Mouse (Mus musculus) cerebellum, adult 9-11 months (tissue): Measurements from ENCODE around the gene Ctcfl.
"Not testable (repeated sequence)": the region's sequence is repeated elsewhere in the genome, so short reads cannot be mapped to it uniquely, and the experiment has no call there.

Source experiments
- DNase-seq: peaks from one replicate; pipeline ENCODE4 v3.0.0; 2022

Gene Ctcfl

GRCm38 (mm10) chr2:173138323-173139239 is 19.3 kb upstream of the Ctcfl start:
- DNase-seq, result no peak

DNA sequence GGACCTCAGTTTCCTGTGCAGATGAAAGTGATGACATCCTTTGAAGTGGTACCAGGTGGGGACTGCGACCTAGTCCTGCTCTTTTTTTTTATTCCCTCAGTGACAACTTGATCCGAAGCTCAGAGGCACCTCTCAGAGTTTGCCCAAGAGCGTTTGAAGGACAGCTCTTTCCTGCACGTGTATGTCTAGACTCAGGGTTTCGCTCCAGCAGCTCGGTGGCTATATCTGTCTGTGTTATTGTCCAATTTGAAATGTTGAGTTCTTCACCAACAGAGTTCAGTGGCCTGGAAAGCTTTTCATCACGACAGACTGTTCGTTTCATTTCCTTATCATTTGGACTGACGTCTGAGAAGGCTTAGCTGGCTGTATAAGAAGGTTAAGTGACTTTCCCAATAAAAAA is 15.4 kb upstream of the Ctcfl start:
- no peak for DNase-seq

GRCm38 (mm10) chr2:173132794-173133300 is 13.5 kb upstream of the Ctcfl start:
- DNase-seq, result no peak

DNA sequence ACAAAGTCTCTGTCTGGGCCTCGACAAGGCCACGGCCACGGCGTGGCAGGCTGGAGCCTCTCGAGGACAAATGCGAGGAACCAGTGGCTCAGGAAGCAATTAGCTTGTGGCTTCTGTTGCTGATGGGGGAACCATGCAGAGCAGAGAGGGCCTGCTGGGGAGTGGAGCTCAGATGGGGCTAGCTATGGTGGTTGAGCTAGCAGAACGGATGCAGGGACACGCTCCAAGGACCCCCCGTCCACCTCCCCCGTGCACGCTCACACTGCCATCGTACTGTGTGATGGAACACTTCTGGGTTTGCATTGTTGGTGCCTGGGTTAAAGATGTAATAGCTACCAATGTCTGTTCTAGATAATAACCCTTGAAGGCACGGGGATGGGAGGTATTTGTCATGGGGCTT is 12.9 kb upstream of the Ctcfl start:
- no peak for DNase-seq

DNA sequence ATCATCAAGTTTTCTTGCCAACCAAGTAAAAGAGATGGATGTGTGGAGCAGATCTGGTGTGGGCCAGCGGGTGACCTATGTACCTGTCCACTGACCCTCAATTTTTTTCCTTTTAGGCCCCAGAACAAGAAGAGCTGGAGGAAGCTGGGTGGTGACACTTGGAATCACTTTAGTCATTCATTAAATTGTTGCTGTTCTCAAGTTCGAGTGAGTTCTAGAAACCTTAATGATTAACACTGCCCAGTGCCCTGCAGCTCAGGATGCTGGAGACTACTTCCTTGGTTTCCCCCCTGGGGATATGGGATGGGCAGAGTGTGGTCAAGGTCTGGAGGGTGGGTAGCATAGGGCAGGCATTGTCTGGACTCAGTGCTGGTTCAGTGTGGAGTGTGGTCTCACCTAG is 9.8 kb upstream of the Ctcfl start:
- no peak for DNase-seq

DNA sequence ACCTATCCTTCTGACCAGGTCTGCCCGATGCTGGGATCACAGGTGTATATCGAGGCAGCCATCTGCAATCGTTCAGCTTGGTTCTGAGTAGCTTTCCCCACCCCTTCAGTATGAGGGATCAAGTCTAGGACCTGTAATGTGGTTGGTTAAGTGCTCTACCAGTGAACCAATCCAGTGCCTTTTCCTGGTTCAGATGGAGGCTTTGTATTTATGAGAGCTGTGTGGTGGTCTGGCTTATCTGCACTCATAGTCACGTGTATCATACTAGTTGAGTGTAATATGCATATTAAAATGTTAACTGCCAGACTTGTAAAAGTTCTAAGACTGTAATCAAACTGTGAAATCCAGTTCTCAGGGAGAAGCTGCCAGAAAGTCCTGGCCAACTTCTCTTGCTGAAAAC is 7.1 kb upstream of the Ctcfl start:
- DNase-seq, result no peak

DNA sequence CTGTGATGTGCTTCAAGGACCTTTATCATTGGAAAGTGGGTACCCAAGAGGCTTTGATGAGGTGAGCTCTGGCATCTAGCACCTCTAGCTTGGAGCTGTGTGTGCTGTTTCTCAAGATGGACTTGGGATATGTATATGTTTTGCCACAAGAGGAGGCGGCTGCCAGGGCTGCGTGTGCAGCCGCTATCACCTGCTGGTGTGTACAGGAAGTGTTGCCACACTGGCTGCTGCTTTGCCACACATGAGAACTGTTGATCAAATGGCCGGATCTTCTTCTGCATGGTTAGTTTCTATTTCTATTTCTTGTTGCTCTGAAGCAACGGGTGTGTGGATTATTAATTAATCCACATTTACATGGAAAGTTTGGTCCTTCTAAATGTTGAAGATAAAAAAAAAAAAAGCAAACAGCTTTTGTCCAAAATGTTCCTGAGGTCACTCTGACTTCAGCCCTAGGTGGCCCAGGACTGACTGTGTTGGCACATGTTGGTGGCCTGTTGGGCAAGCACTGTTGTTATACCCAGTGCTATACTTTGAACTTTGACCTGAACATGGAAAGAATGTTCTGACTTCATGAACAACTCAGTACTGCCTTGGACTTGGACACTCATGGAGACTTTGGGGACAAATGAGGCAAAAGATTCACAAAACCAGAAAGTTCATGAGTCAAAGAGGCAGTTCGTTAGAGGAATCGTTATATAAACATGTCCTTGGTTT is 4.9 kb upstream of the Ctcfl start:
- DNase-seq, result no peak

GRCm38 (mm10) chr2:173120117-173120516 is 792 bp upstream of the Ctcfl start:
- not testable (repeated sequence) for DNase-seq

- not testable (repeated sequence) for DNase-seq
These were observed 5.5 kb downstream of the Ctcfl start for GRCm38 (mm10) chr2:173113796-173114195.

DNA sequence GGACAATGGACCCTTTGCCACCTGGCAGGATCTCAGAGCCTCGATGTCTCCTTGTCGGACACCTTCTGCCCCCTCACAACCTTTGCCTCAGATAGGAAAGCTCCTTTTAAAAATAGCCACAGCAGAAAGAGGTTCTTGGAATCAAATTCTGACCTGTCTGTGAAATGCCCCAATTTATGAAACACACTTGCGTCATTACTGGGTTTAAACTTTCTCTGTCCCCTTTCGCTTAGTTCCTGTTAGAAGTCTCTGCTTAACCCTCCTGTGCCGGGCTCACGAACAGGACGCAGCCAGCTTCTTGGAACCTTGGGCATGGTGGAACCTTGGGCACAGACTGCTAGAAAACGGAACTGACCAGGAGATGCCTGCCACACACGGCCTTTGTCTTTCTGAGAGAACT is 8.8 kb downstream of the Ctcfl start:
- DNase-seq, result no peak

GRCm38 (mm10) chr2:173109510-173109909 is 9.8 kb downstream of the Ctcfl start:
- no peak for DNase-seq

DNA sequence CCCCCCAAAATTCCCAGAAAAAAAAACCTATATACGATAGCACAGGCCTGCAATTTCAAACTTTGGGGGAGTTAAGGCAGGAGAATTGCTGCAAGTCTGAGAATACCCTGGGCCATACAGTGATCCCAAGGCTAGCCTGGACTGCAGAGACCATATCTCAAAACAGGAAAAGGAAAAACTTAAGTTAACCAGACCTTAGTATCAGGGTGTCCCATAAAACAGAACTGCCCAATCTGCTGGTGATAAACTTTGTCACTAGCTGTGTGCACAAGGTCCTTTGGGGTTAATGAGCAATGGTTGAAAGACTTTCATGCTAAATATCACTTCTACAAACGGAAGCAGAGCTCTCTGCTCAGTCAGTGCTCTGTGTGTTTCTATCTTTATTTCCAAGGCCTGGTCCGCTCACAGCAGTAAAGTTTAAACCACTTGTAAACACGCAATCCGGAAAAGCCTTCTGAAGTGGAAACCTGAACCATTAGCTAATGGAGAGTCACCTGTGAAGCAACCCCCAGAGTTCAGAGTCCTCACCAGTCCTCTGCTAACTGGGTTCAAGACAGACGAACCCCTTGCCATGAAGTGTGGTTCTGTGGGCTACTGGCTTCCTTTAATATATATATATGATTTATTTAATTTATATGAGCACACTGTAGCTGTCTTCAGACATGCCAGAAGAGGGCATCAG is 10.7 kb downstream of the Ctcfl start:
- DNase-seq, result no peak

GRCm38 (mm10) chr2:173106889-173107785 is 12.2 kb downstream of the Ctcfl start:
- DNase-seq, result peak; percentile 28

DNA sequence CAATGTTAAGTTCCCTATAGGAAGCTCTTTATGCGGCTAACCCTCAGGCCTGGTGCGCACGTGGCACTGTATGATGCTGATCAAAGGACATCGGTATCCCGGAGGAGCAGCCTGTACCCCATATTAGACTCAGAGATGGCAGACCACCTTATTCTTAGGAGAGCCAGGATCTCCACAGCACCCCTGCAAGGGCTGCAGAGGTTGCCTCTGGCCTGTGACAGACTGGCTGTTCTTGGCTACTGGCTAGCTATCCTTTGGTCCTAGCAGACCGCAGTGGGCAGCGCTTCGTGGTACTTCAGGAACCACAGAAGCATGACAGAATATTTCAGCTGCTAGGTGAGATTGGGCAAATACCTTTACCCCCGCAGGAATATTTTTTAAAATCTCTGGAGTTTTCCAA is 12.9 kb downstream of the Ctcfl start:
- DNase-seq, result no peak

DNA sequence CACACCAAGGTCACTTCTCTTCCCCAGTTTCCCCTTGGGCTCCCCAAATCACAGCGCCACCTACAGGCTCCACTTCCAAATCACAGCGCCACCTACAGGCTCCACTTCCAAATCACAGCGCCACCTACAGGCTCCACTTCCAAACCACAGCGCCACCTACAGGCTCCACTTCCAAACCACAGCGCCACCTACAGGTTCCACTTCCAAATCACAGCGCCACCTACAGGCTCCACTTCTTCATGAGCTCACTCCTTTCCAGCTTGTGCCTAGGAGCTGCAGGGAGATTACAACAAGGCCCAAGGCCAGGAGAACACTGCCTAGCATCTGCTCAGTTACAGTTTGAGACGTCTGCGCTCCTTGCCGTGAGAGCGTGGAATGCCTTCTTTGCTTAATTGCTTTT is 22.0 kb downstream of the Ctcfl start:
- DNase-seq, result not testable (repeated sequence)

GRCm38 (mm10) chr2:173089437-173089836 is 29.9 kb downstream of the Ctcfl start:
- DNase-seq, result peak; percentile 60

- no peak for DNase-seq
These were observed 31.9 kb downstream of the Ctcfl start for GRCm38 (mm10) chr2:173087405-173087804.

- DNase-seq, result no peak
These were observed 33.6 kb downstream of the Ctcfl start for GRCm38 (mm10) chr2:173085763-173086162.

- DNase-seq, result no peak
These were observed 34.5 kb downstream of the Ctcfl start for GRCm38 (mm10) chr2:173084871-173085270.

DNA sequence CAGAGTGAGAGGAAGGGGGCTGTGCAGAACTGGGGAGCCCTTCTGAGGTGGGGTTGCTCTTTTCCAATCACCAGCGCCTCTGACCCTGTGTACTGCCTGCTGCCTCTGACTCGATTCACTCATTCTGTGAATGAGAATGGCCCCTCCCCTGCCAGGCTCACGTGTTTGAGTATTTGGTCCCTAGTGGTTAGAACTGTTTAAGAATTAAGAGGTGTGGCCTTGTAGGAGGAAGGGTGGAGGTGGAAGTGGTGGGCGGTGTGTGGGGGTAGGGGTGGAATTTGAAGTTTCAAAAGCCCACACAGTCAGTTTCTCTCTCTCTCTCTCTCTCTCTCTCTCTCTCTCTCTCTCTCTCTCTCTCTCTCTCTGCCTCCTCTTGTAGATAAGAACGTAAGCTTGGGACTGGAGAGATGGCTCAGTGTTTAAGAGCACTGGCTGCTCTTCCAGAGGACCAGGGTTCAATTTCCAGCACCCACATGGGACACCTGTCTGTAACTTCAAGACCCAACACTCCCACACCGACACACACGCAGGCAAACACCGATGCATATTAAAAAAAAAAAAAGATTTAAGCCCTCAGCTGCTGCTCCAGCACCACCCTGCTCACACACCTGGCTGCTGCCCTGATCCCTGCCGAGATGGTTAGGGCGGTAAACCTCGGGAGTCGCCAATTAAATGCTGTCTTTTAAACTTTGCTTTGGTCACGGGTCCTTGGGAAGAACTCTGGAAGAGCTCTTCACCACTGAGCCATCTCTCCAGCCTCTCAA is 35.4 kb downstream of the Ctcfl start:
- no peak for DNase-seq

DNA sequence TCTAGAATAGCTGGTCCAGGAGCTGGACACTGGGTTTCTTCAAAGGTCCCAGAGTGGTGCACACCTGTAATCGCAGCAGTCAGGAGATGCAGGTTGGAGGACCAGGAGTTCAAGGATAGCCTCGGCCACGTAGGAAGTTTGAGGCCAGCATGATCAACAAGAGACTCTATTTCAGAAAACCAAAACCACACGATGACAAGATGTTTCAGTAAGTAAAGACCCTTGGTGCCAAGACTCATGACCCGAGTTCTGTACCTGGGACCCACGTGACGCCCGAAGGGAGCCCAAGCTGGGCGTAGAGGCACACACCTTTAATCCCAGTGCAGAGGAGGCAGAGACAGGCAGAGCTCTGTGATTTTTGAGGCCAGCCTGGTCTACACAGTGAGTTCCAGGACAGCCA is 36.2 kb downstream of the Ctcfl start:
- DNase-seq, result no peak

DNA sequence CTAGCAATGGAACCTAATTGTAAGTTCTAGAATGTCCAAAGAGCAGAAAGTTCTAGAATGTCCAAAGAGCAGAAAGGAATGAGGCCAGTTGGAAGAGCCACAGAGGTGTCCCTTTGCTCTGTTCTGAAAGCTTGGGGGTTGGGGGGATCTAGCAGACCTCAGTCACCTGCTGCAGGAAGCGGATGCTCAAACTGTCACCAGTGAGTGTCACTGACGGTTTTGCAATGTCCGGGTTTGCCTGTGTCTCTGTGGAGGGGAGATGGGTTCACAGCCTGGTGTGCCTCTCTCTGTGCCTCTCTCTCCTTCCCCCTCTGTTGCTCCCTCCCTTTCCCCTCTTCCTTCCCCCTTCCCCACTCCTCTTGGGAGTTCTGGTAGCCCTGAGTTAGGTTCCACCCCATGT is 36.6 kb downstream of the Ctcfl start:
- DNase-seq, result no peak
